In the genomic region with DNA sequence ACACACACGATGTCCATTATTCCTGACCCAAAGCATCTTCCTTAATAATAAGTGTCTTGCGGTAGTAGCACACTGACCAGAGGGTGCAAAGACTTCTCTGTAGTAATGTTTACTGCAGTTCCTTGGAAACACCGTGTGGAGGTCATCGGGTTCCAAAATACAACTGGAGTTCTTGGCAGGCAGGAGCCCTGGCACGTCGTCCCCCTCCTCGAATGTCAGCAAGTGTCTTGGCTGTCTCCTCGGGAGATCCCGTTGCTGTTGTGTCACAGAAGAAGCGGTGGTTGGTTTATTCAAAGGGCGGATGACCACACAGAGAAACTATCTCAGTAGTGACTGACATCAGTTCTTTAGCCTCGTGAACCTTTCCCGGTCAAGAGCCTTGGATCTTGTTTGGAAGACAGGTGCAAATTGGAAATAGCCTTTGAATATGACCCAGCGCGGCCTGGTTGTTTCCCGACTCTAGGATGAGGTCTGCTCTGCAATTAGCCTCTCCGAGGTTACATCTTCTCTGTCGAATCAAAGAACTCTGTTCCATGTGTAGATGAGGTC, we compare ENCODE assay signal across 18 mouse cellular contexts. TPM values are rescaled to one million over a fixed set of nuclear protein-coding genes. Genes with fewer than 3 reads are reported as not detected.
A peak's percentile ranks its signal among the peaks of the same experiment; 100 is the strongest.
DNase-seq lines count a peak whose midpoint lies in the region; TF ChIP-seq lines count a peak whose summit lies in the region.
"Had no signal": no experiment of that assay in that cellular context is flagged by ENCODE, and none has a peak within 500 bp of the region (broad histone marks: within the 10 kb centered on the region; RNA-seq: fewer than 3 reads in every experiment).

No protein-coding gene starts in this region.

- H3K27me3 ChIP-seq in heart, embryonic 10.5 days (ENCODE audit: insufficient read depth, poor library complexity, severe bottlenecking) = no peaks in the 10 kb centered on the region
- no peaks in the 10 kb centered on the region for H3K27me3 ChIP-seq in thymus, adult 2 months (ENCODE audit: control insufficient read depth, insufficient read depth, low read length)
- H3K27me3 ChIP-seq: forebrain, embryonic 12.5 days; neural tube, embryonic 12.5 days; Patski had no signal

- DNase-seq in heart, adult 11 months = peak; percentile 96
- no peak for DNase-seq in heart, embryonic 10.5 days (ENCODE audit: low spot score)
- peak; percentile 79 for DNase-seq in gastrocnemius, postnatal 10 days
- peak; percentile 43 for DNase-seq in heart, postnatal 25 days (ENCODE audit: low spot score)
- peak; percentile 63 for DNase-seq in lung, postnatal 36 days
- no peak for DNase-seq in kidney, adult 11 months
- no peak for DNase-seq in layer of hippocampus, adult 11-12 months (ENCODE audit: low spot score)
- no peak for DNase-seq in thymus, adult 2 months
- DNase-seq: B cell, adult 2 months; cerebellum, adult 11 months; kidney, postnatal 14 days; retina, postnatal 1 day had no signal

- TF ChIP-seq CTCF in thymus, adult 2 months (IDR thresholded peaks at IDR 0.05; ENCODE audit: borderline replicate concordance, control insufficient read depth, extremely low read depth, insufficient read depth, low read length, poor library complexity) = no peak

- intact Hi-C loops in heart, postnatal 25 days (cut with DNase I) = no loop called here

- H3K36me3 ChIP-seq in heart, embryonic 10.5 days = peaks cover 94% of the 10 kb centered on the region
- no peaks in the 10 kb centered on the region for H3K36me3 ChIP-seq in thymus, adult 2 months (ENCODE audit: control insufficient read depth, insufficient read depth, low read length)

- TF ChIP-seq POLR2A in thymus, adult 2 months (IDR thresholded peaks at IDR 0.05; ENCODE audit: control insufficient read depth, extremely low read depth, insufficient read depth, low read length, poor library complexity) = no peak

- 92% methylated on average over 18 of the region's 18 CpGs for WGBS in heart, embryonic 10.5 days
- WGBS in thymus, adult 2 months = 95% methylated on average over 18 of the region's 18 CpGs

- H3K9me3 ChIP-seq in heart, embryonic 10.5 days = no peaks in the 10 kb centered on the region
- H3K9me3 ChIP-seq: forebrain, embryonic 12.5 days; neural tube, embryonic 12.5 days had no signal

- no peak overlapping the region for H3K4me3 ChIP-seq in heart, embryonic 10.5 days
- no peak overlapping the region for H3K4me3 ChIP-seq in thymus, adult 2 months (ENCODE audit: control insufficient read depth, insufficient read depth, low read length)
- H3K4me3 ChIP-seq: forebrain, embryonic 12.5 days; neural tube, embryonic 12.5 days had no signal

- no peak overlapping the region for H3K27ac ChIP-seq in heart, embryonic 10.5 days
- H3K27ac ChIP-seq in thymus, adult 2 months (ENCODE audit: control insufficient read depth, insufficient read depth, low read length) = no peak overlapping the region
- H3K27ac ChIP-seq: forebrain, embryonic 12.5 days; neural tube, embryonic 12.5 days had no signal

- no peaks in the 10 kb centered on the region for H3K4me1 ChIP-seq in heart, embryonic 10.5 days
- peaks cover 7% of the 10 kb centered on the region for H3K4me1 ChIP-seq in thymus, adult 2 months (replicated peaks; ENCODE audit: control insufficient read depth, insufficient read depth, low read length)
- H3K4me1 ChIP-seq: forebrain, embryonic 12.5 days; neural tube, embryonic 12.5 days had no signal

RNA-seq across cellular contexts. Expression of gene Pgpep1l, which starts 48.4 kb away (rescaled TPM):
- not detected in 2 replicates for polyA plus RNA-seq in heart, embryonic 10.5 days (2016; fragmentation: Nextera tagmentation; extraction: Ambion mirVana)
- total RNA-seq in gastrocnemius, postnatal 10 days (2021) = 10 to 100 TPM in 1 of 2 experiments, 1 to 10 TPM in 1; 6.6 to 10.7 TPM
- total RNA-seq in heart, postnatal 25 days (2021) = not detected
- polyA plus RNA-seq in thymus, adult 2 months (2012; rRNA removed) = 0.98 and 1.5 TPM in 2 replicates
- total RNA-seq: midbrain, postnatal 0 days had no signal
- polyA plus RNA-seq: forebrain, embryonic 12.5 days; midbrain, postnatal 0 days; neural tube, embryonic 12.5 days; Patski; small intestine, adult 2 months; stomach, embryonic 14.5 days had no signal

RNA-seq across cellular contexts. Expression of gene Fam169b, which starts 58.0 kb away (rescaled TPM):
- 0.19 and 0.28 TPM in 2 replicates for polyA plus RNA-seq in heart, embryonic 10.5 days (2016; fragmentation: Nextera tagmentation; extraction: Ambion mirVana)
- 1 to 10 TPM; 1.1 to 2.9 TPM for total RNA-seq in gastrocnemius, postnatal 10 days (2021)
- under 1 TPM; 0.11 to 0.16 TPM for total RNA-seq in heart, postnatal 25 days (2021)
- polyA plus RNA-seq in thymus, adult 2 months (2012; rRNA removed) = 111 and 114 TPM in 2 replicates
- total RNA-seq: midbrain, postnatal 0 days had no signal
- polyA plus RNA-seq: midbrain, postnatal 0 days had no signal

Comparison
In these comparisons a context has a peak if more than half of its experiments do, and no peak if none do; other contexts are left out.
1. DNase-seq: peak in heart, adult 11 months (single experiment), gastrocnemius, postnatal 10 days (single experiment), heart, postnatal 25 days (single experiment) and lung, postnatal 36 days (single experiment); none in heart, embryonic 10.5 days (single experiment), kidney, adult 11 months (single experiment), layer of hippocampus, adult 11-12 months (single experiment) and thymus, adult 2 months (single experiment).
2. RNA of gene Pgpep1l, which starts 48.4 kb away (total RNA-seq): 6.6 to 10.7 TPM in gastrocnemius, postnatal 10 days; not detected in heart, postnatal 25 days; every median in the first group is over 4 times any median in the second.